Mouse (Mus musculus) induced T-regulatory cell, adult 2 months (primary cell): ENCODE measurements at regions not wholly inside any gene's neighbourhood (a gene's known extent, or its start where the extent isn't known, plus 50 kb on each side); places are given as distances from the start of the nearest gene placed in this dataset.

Experiments
- DNase-seq: peaks from one replicate; pipeline ENCODE4 v3.0.0-alpha.2; 2012; ENCODE audit warnings: low read depth

DNA sequence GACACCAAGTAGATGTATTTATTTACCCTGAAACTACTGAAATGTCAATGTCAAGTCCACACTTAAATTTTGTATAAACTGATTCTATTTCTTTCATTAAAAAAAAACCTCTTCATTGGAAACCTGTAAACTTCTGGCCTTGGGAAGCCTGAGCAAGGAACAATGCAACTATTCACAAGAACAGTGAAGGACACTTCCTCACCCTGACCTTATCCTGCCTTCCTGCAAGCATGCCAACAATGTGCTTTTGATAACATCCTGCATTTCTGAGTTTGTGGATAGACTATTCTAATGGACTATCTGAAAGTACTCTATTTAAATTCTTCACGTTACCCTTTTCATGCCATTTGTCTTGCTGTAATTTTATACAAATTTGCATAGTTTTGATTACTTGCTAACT, 53.1 kb upstream of the Nabp1 start:
- no peak for DNase-seq

DNA sequence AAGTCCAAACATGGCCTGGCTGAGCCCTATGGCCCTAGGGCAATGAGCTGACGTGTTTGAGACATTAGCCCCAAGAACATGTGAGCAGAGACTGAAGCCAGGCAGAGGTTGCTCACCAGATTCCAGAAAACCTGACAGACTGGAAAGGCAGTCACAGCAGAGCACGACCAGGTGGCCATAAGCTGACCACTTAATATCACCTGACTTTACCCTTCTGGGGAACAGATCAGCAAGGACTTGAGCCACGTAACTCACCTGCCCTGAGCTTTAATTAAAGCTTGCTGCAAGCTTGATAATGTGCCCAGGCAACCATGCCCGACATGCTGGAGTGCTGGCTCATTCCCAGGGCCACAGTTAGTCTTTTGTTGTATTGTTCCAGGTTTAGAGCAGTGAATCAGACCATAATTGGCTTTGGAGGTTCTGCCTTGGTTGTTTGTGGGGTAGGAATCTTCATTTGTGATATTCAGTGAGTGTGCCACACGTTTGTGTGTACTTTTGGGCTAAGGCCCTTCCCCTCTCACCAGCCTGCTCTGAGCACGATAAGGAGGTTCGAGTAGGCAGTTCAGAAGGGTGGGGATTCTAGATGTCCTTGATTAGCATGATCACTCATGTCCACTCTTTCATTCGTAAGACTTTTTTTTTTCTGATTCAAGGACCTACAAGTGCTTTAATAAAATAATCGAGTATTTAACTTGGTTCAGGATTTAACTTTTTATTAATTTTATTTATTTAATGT, 52.1 kb upstream of the Nabp1 start:
- DNase-seq = no peak

DNA sequence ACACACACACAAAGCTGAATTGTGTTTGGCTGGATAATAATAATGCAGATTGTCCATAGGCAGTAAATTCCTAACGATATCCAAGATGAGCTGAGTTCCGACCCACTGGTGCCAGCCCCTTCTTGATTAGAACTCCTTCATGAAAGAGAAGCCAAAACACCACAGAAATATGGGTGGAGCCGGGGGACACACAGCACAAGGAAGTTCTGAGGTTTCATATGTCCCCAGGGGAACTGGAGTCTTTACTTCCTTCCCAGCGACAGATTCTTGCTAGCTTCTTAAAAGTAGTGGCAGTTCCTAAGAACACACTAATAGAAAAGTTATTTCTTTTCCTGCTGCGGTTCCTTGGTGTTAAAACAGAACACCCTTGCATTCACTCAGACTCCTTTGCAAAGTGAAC, 51.4 kb upstream of the Nabp1 start:
- DNase-seq = peak; percentile 63

- DNase-seq = no peak
Measured at GRCm38 (mm10) chr1:51528671-51529070, 50.4 kb upstream of the Nabp1 start.
